Mouse (Mus musculus) neural tube, embryonic 15.5 days (tissue): ENCODE data around the gene Gm12845. TPM values are rescaled to one million over a fixed set of nuclear protein-coding genes. Genes with fewer than 3 reads are reported as not detected.
"Not testable (repeated sequence)": the region's sequence is repeated elsewhere in the genome, so short reads cannot be mapped to it uniquely, and the experiment has no call there.

Source experiments
- ATAC-seq: fragments of 200-750 bp; cut with Nextera tagmentation; 2 replicates; pipeline ENCODE4 v1.8.0; 2017; ENCODE audit warnings: mild to moderate bottlenecking, moderate TSS enrichment, moderate library complexity; ENCODE audit not compliant: low FRiP score
- H3K27ac ChIP-seq: fragments of 300-500 bp; sonication (generic); replicated peaks from 2 replicates; pipeline ENCODE4 v1.5.1; 2015; ENCODE audit warnings: mild to moderate bottlenecking, inconsistent platforms
- H3K27me3 ChIP-seq: fragments of 300-500 bp; sonication (generic); replicated peaks from 2 replicates; pipeline ENCODE4 v1.6.1; 2015; ENCODE audit warnings: inconsistent platforms
- H3K36me3 ChIP-seq: fragments of 300-500 bp; sonication (generic); 2 replicates; pipeline ENCODE4 v1.6.1; 2015; ENCODE audit warnings: inconsistent platforms
- H3K4me1 ChIP-seq: fragments of 300-500 bp; sonication (generic); 2 replicates; pipeline ENCODE4 v1.6.1; 2015; ENCODE audit warnings: inconsistent platforms
- H3K4me2 ChIP-seq: fragments of 300-500 bp; sonication (generic); 2 replicates; pipeline ENCODE4 v1.6.1; 2015; ENCODE audit warnings: inconsistent platforms, mild to moderate bottlenecking, moderate library complexity
- H3K4me3 ChIP-seq: fragments of 300-500 bp; sonication (generic); replicated peaks from 2 replicates; pipeline ENCODE4 v1.5.1; 2015; ENCODE audit warnings: mild to moderate bottlenecking, inconsistent platforms
- H3K9ac ChIP-seq: fragments of 300-500 bp; sonication (generic); replicated peaks from 2 replicates; pipeline ENCODE4 v1.6.1; 2015; ENCODE audit warnings: mild to moderate bottlenecking, inconsistent platforms
- H3K9me3 ChIP-seq: fragments of 300-500 bp; sonication (generic); replicated peaks from 2 replicates; pipeline ENCODE4 v1.6.1; 2016; ENCODE audit warnings: inconsistent platforms
- WGBS: fragments of 180-500 bp; shearing (Covaris S2); methylation state at CpG from one replicate; pipeline ENCODE4 v1.1.7; 2015; ENCODE audit warnings: mixed read lengths; 5-methylcytosine and 5-hydroxymethylcytosine counted together
- polyA plus RNA-seq: library from polyadenylated mRNA; unstranded; fragments of >200 nt; fragmentation: Nextera tagmentation; extraction: Ambion mirVana; gene quantifications from 2 replicates; pipeline ENCODE4 v1.2.1, GENCODE M21; 2015

The Gm12845 gene
- polyA plus RNA-seq, 1 experiment from 2014 or later: not detected

DNA sequence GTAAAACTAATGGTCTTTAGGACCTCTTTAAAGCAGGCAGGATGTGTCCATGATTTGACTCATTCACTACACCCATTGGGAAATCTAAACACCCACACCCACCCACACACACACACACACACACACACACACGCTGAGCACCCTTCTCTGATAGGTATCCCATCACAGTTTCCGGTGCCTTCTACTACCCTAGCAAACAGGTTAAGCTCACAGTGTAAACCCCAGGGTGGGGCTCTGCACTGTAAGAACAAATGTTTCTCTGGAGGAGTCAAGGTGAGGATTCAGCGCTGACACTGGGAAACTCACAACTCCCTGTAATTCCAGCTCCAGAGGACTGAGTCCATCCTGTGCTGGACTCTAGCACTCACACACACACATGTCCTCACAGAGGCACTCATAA, 7.7 kb downstream of the Gm12845 start:
- ATAC-seq: no peak
- H3K27ac ChIP-seq: no peak overlapping the region
- 87% methylated on average over 3 of the region's 3 CpGs for WGBS

DNA sequence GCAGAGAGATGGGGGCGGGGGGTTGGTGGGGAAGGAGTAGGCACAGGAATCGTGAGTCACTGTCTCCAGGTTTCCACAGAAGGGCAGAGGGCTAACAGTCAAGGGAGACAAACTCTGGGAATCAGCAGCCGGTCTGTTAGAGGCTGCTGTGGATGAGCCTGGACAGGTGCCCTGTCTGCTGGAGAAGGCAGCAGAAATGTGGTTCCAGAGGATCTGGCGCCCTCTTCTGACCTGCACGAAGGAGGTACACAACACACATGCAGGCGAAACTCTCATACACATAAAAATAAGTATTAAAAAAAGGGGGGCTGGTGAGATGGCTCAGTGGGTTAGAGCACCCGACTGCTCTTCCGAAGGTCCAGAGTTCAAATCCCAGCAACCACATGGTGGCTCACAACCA, 13.3 kb downstream of the Gm12845 start:
- H3K9ac ChIP-seq: no peak overlapping the region
- H3K27me3 ChIP-seq: no peaks in the 10 kb centered on the region
- H3K4me1 ChIP-seq: no peaks in the 10 kb centered on the region
- H3K4me3 ChIP-seq: no peak overlapping the region
- H3K9me3 ChIP-seq: no peaks in the 10 kb centered on the region
- H3K27ac ChIP-seq: no peak overlapping the region
- no peak for ATAC-seq
- no peaks in the 10 kb centered on the region for H3K36me3 ChIP-seq
- WGBS: 44% methylated on average over 8 of the region's 8 CpGs
- H3K4me2 ChIP-seq: no peak overlapping the region

More for the DNA sequence above, 7.7 kb downstream of the Gm12845 start:
- Histone ChIP-seq H3K4me3 (no peak overlapping the region), H3K4me2 (no peak overlapping the region), H3K4me1 (no peaks in the 10 kb centered on the region), H3K9me3 (no peaks in the 10 kb centered on the region), H3K9ac (no peak overlapping the region), H3K27me3 (no peaks in the 10 kb centered on the region), H3K36me3 (no peaks in the 10 kb centered on the region)

DNA sequence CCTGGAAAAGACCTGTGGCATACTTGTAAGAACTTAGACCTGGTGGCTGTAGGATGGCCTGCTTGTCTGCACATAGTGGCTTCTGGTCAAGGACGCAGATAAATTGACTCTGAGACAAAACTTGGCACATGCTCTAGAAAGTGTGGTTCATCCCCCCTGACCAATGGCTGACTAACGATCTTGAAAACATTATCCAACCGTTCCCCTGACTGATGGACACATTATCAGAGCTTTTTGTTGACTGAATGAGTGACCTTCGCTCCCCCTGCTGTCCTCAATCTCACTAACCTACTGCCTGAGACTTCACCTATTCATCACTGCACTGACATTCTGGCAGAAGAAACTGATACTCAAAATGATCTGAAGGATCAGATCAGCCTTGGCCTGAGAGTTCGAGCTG, 28.3 kb downstream of the Gm12845 start:
- not testable (repeated sequence) for H3K4me2 ChIP-seq, H3K27ac ChIP-seq, H3K9me3 ChIP-seq, H3K4me3 ChIP-seq, H3K9ac ChIP-seq, H3K4me1 ChIP-seq, ATAC-seq, H3K36me3 ChIP-seq, H3K27me3 ChIP-seq
- 88% methylated on average over 5 of the region's 5 CpGs for WGBS

DNA sequence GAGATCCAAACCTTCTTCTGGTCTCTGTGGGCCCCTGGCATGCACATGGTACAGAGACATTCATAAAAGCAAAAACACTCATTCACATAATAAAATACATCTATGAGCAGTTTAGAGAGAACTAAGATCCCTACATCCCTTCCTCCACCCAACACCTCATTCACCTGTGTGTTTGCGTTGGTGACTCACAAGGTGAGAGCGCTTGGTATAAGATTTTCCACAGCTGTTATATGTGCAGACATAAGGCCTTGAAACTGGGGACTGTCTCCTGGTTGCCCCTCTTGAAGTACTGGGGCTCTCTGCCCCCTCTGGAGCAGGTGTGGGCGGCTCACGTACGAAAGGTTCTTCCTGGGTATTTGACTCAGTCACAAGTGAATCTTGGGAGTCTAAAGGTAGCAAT, 35.9 kb downstream of the Gm12845 start:
- no peak for ATAC-seq
- H3K4me2 ChIP-seq: no peak overlapping the region
- H3K4me1 ChIP-seq: no peaks in the 10 kb centered on the region
- H3K27me3 ChIP-seq: no peaks in the 10 kb centered on the region
- H3K27ac ChIP-seq: no peak overlapping the region
- no peak overlapping the region for H3K4me3 ChIP-seq
- H3K36me3 ChIP-seq: no peaks in the 10 kb centered on the region
- H3K9ac ChIP-seq: no peak overlapping the region
- no peaks in the 10 kb centered on the region for H3K9me3 ChIP-seq
- 94% methylated on average over 5 of the region's 5 CpGs for WGBS

DNA sequence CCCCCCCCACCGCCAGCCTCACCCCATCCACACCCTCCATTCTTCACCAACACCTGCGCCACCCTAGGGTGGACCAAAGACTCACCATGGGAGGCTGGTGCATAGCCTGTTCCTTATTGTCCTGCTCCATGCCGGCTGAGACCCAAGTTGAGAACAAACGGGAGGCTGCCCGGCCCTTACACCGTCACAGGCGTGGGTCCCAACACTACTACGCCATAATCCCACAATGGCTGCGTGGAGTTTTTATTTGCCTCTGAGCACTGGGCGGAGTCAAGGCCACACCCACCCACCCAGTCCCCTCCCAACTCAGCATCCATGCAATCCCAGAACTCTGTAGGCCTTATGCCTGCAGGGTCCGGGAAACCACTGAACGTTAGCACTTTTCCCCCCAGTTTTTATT, 41.2 kb downstream of the Gm12845 start, which contains the start of gene Klf17:
Gene Klf17 (minus strand): TSS at position 233 of the 400 bp plus-strand sequence.
- no peak within 1 kb of the TSS for H3K4me2 ChIP-seq
- H3K27me3 ChIP-seq: no peaks in the 10 kb centered on the region
- no peak within 1 kb of the TSS for H3K27ac ChIP-seq
- no peak within 1 kb of the TSS for H3K9ac ChIP-seq
- no peaks in the 10 kb centered on the region for H3K9me3 ChIP-seq
- ATAC-seq: no peak
- H3K36me3 ChIP-seq: no peaks in the 10 kb centered on the region
- H3K4me1 ChIP-seq: no peaks in the 10 kb centered on the region
- 78% methylated on average over 12 of the region's 12 CpGs for WGBS
- H3K4me3 ChIP-seq: no peak within 1 kb of the TSS

DNA sequence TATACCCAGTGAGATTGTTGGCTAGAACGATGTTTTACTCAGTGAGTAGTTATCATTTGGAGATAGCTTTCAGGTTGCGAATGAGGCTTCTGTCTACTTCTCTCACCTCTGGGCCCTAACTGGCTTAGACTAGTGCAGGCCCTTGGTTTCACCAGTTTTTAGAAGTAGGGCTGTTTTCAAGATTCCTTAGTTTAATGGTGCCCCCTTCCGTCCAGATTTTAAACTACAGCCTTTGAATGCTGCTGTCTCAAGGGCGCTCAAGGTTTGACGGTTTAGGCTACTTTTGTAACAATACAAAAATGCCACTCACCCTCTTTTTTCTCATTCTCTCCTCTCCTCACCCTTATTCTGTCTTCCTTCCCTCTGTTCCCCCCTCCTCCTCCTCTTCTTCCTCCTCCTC, 46.7 kb downstream of the Gm12845 start:
- no peaks in the 10 kb centered on the region for H3K36me3 ChIP-seq
- H3K4me1 ChIP-seq: no peaks in the 10 kb centered on the region
- WGBS: 21% methylated on average over 5 of the region's 5 CpGs
- H3K27me3 ChIP-seq: no peaks in the 10 kb centered on the region
- no peak for ATAC-seq
- H3K9ac ChIP-seq: no peak overlapping the region
- H3K27ac ChIP-seq: no peak overlapping the region
- no peak overlapping the region for H3K4me2 ChIP-seq
- H3K9me3 ChIP-seq: no peaks in the 10 kb centered on the region
- H3K4me3 ChIP-seq: no peak overlapping the region

DNA sequence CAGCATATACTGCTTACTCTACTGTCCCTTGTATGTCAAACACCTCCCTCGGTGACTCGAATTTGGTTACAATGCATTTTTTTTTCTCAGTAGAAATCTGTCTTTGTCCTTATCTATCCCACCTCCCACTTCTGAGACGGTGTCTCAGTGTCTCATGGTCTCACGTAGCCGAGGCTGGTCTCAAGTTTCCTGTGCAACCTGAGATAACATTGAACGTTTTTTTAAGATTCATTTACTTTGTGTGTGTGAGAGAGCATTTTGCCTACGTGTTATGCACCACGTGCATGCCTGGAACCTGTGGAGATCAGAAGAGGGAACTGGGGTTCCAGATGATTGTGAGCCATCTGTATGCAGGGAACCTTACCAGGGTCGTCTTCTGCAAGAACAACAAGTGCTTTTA, 48.7 kb downstream of the Gm12845 start:
- H3K27ac ChIP-seq: no peak overlapping the region
- no peaks in the 10 kb centered on the region for H3K9me3 ChIP-seq
- no peak for ATAC-seq
- 72% methylated on average over 9 of the region's 9 CpGs for WGBS
- no peak overlapping the region for H3K4me3 ChIP-seq
- H3K9ac ChIP-seq: no peak overlapping the region
- no peaks in the 10 kb centered on the region for H3K36me3 ChIP-seq
- no peaks in the 10 kb centered on the region for H3K27me3 ChIP-seq
- no peak overlapping the region for H3K4me2 ChIP-seq
- H3K4me1 ChIP-seq: no peaks in the 10 kb centered on the region

Other genes with a start within 250 kb of the Gm12845 start
- 95.6 and 95.8 TPM in 2 replicates for gene Rnf220, start 227.4 kb upstream of the Gm12845 start, polyA plus RNA-seq
- 223 and 244 TPM in 2 replicates for gene Eri3, start 174.0 kb upstream of the Gm12845 start, polyA plus RNA-seq
- 70.7 and 73.1 TPM in 2 replicates for gene Dmap1, start 42.1 kb upstream of the Gm12845 start, polyA plus RNA-seq
- not detected in 2 replicates for gene Klf17, start 41.2 kb downstream of the Gm12845 start, polyA plus RNA-seq
- gene Slc6a9, start 110.1 kb downstream of the Gm12845 start, polyA plus RNA-seq: 51.5 and 52.5 TPM in 2 replicates
- 1.4 and 1.6 TPM in 2 replicates for gene Ccdc24, start 148.1 kb downstream of the Gm12845 start, polyA plus RNA-seq
- 49.6 and 58.6 TPM in 2 replicates for gene B4galt2, start 159.1 kb downstream of the Gm12845 start, polyA plus RNA-seq
- gene Atp6v0b, start 162.9 kb downstream of the Gm12845 start, polyA plus RNA-seq: 544 and 626 TPM in 2 replicates
- 21.3 and 21.8 TPM in 2 replicates for gene Dph2, start 167.6 kb downstream of the Gm12845 start, polyA plus RNA-seq
- gene Ipo13, start 190.6 kb downstream of the Gm12845 start, polyA plus RNA-seq: 56.9 and 59.3 TPM in 2 replicates
- 1.1 and 2.3 TPM in 2 replicates for gene Artn, start 205.4 kb downstream of the Gm12845 start, polyA plus RNA-seq